Mouse (Mus musculus): Measurements from ENCODE around the gene Krtcap2. TPM values are rescaled to one million over a fixed set of nuclear protein-coding genes. Genes with fewer than 3 reads are reported as not detected.

The Krtcap2 gene
- polyA plus RNA-seq, 2 experiments: 26.3 to 138 TPM

GRCm38 (mm10) chr3:89203142-89203514 is 42.6 kb upstream of the Krtcap2 start:
- peak overlapping the region; percentile 38 for H3K27ac ChIP-seq
- WGBS (ENCODE audit: insufficient replicate concordance): 26% methylated on average over 5 of the region's 5 CpGs
- DNase-seq (ENCODE audit: low read depth in 3 of 3, low spot score in 3 of 3): no peak
- peaks cover 0 to 5% of the 10 kb centered on the region in 2 experiments; a peak in 3 of 4 replicates for H3K4me1 ChIP-seq (replicated peaks; ENCODE audit: control insufficient read depth in 2 of 2, insufficient read depth in 2 of 2, low read length in 1 of 2)
- no peaks in the 10 kb centered on the region for H3K27me3 ChIP-seq (ENCODE audit: control insufficient read depth, insufficient read depth, low read length)
- ATAC-seq (ENCODE audit: insufficient read depth): peak; percentile 26; the same call in 1 of the 2 replicates
- peak overlapping the region; percentile 80 for H3K4me2 ChIP-seq (ENCODE audit: low read depth)
- H3K9me3 ChIP-seq (ENCODE audit: control insufficient read depth, low read length): no peaks in the 10 kb centered on the region
- H3K9ac ChIP-seq (replicated peaks): peak overlapping the region; percentile 64
- H3K36me3 ChIP-seq (replicated peaks; ENCODE audit: control insufficient read depth, insufficient read depth, low read depth): peaks cover 7% of the 10 kb centered on the region; the same call in 1 of the 2 replicates
- peak overlapping the region; percentile 64 to 95 for H3K4me3 ChIP-seq (ENCODE audit: insufficient read depth in 1 of 2, low read depth in 2 of 2, low read length in 2 of 2)
- TF ChIP-seq EP300 (IDR thresholded peaks at IDR 0.05; ENCODE audit: low read depth) (no peak), CTCF (IDR thresholded peaks at IDR 0.05; ENCODE audit: low read depth) (no peak)

GRCm38 (mm10) chr3:89206079-89206478 is 39.7 kb upstream of the Krtcap2 start:
- peaks cover 18% of the 10 kb centered on the region for H3K36me3 ChIP-seq (replicated peaks; ENCODE audit: control insufficient read depth, insufficient read depth, low read depth)
- ATAC-seq (ENCODE audit: insufficient read depth) (no peak), DNase-seq (ENCODE audit: low read depth in 3 of 3, low spot score in 3 of 3) (no peak)
- 84% methylated on average over 7 of the region's 7 CpGs for WGBS (ENCODE audit: insufficient replicate concordance)
- peaks cover 0 to 5% of the 10 kb centered on the region in 2 experiments; a peak in 3 of 4 replicates for H3K4me1 ChIP-seq (replicated peaks; ENCODE audit: control insufficient read depth in 2 of 2, insufficient read depth in 2 of 2, low read length in 1 of 2)
- H3K27me3 ChIP-seq (ENCODE audit: control insufficient read depth, insufficient read depth, low read length): no peaks in the 10 kb centered on the region
- no peak overlapping the region for H3K4me2 ChIP-seq (ENCODE audit: low read depth)
- no peak overlapping the region for H3K27ac ChIP-seq
- TF ChIP-seq CTCF (IDR thresholded peaks at IDR 0.05; ENCODE audit: low read depth) (no peak), EP300 (IDR thresholded peaks at IDR 0.05; ENCODE audit: low read depth) (no peak)
- H3K4me3 ChIP-seq (ENCODE audit: insufficient read depth in 1 of 2, low read depth in 2 of 2, low read length in 2 of 2): no peak overlapping the region
- H3K9me3 ChIP-seq (ENCODE audit: control insufficient read depth, low read length): no peaks in the 10 kb centered on the region
- H3K9ac ChIP-seq (replicated peaks): no peak overlapping the region

GRCm38 (mm10) chr3:89206695-89207094 is 39.1 kb upstream of the Krtcap2 start:
- 76% methylated on average over 2 of the region's 2 CpGs for WGBS (ENCODE audit: insufficient replicate concordance)
- no peak overlapping the region for H3K4me2 ChIP-seq (ENCODE audit: low read depth)
- H3K4me3 ChIP-seq (ENCODE audit: insufficient read depth in 1 of 2, low read depth in 2 of 2, low read length in 2 of 2): no peak overlapping the region
- H3K4me1 ChIP-seq (replicated peaks; ENCODE audit: control insufficient read depth in 2 of 2, insufficient read depth in 2 of 2, low read length in 1 of 2): peaks cover 0 to 5% of the 10 kb centered on the region in 2 experiments; a peak in 3 of 4 replicates
- peaks cover 18% of the 10 kb centered on the region for H3K36me3 ChIP-seq (replicated peaks; ENCODE audit: control insufficient read depth, insufficient read depth, low read depth)
- H3K27me3 ChIP-seq (ENCODE audit: control insufficient read depth, insufficient read depth, low read length): no peaks in the 10 kb centered on the region
- DNase-seq (ENCODE audit: low read depth in 3 of 3, low spot score in 3 of 3) (no peak), ATAC-seq (ENCODE audit: insufficient read depth) (no peak)
- H3K9me3 ChIP-seq (ENCODE audit: control insufficient read depth, low read length): no peaks in the 10 kb centered on the region
- no peak overlapping the region for H3K9ac ChIP-seq (replicated peaks)
- H3K27ac ChIP-seq: no peak overlapping the region
- TF ChIP-seq EP300 (IDR thresholded peaks at IDR 0.05; ENCODE audit: low read depth): no peak
- no peak for TF ChIP-seq CTCF (IDR thresholded peaks at IDR 0.05; ENCODE audit: low read depth)

- DNase-seq (ENCODE audit: low read depth in 3 of 3, low spot score in 3 of 3) (no peak), ATAC-seq (ENCODE audit: insufficient read depth) (no peak)
- H3K4me1 ChIP-seq (replicated peaks; ENCODE audit: control insufficient read depth in 2 of 2, insufficient read depth in 2 of 2, low read length in 1 of 2): peaks cover 8% of the 10 kb centered on the region in 2 experiments
- TF ChIP-seq CTCF (IDR thresholded peaks at IDR 0.05; ENCODE audit: low read depth) (no peak), EP300 (IDR thresholded peaks at IDR 0.05; ENCODE audit: low read depth) (no peak)
- H3K4me2 ChIP-seq (ENCODE audit: low read depth): no peak overlapping the region
- no peaks in the 10 kb centered on the region for H3K27me3 ChIP-seq (ENCODE audit: control insufficient read depth, insufficient read depth, low read length)
- no peaks in the 10 kb centered on the region for H3K9me3 ChIP-seq (ENCODE audit: control insufficient read depth, low read length)
- no peak overlapping the region for H3K4me3 ChIP-seq (ENCODE audit: insufficient read depth in 1 of 2, low read depth in 2 of 2, low read length in 2 of 2)
- peaks cover 18% of the 10 kb centered on the region for H3K36me3 ChIP-seq (replicated peaks; ENCODE audit: control insufficient read depth, insufficient read depth, low read depth)
- no peak overlapping the region for H3K27ac ChIP-seq
- 82% methylated on average over 13 of the region's 13 CpGs for WGBS (ENCODE audit: insufficient replicate concordance)
- no peak overlapping the region for H3K9ac ChIP-seq (replicated peaks)
Observed at GRCm38 (mm10) chr3:89208075-89208657, 37.6 kb upstream of the Krtcap2 start.

- Histone ChIP-seq H3K27me3 (ENCODE audit: control insufficient read depth, insufficient read depth, low read length) (no peaks in the 10 kb centered on the region), H3K4me3 (ENCODE audit: insufficient read depth in 1 of 2, low read depth in 2 of 2, low read length in 2 of 2) (no peak overlapping the region), H3K36me3 (replicated peaks; ENCODE audit: control insufficient read depth, insufficient read depth, low read depth) (peaks cover 18% of the 10 kb centered on the region), H3K9ac (replicated peaks) (no peak overlapping the region), H3K9me3 (ENCODE audit: control insufficient read depth, low read length) (no peaks in the 10 kb centered on the region), H3K4me1 (replicated peaks; ENCODE audit: control insufficient read depth in 2 of 2, insufficient read depth in 2 of 2, low read length in 1 of 2) (peaks cover 5 to 9% of the 10 kb centered on the region in 2 experiments), H3K27ac (no peak overlapping the region), H3K4me2 (ENCODE audit: low read depth) (no peak overlapping the region)
- ATAC-seq (ENCODE audit: insufficient read depth) (no peak), DNase-seq (ENCODE audit: low read depth in 3 of 3, low spot score in 3 of 3) (no peak)
- TF ChIP-seq EP300 (IDR thresholded peaks at IDR 0.05; ENCODE audit: low read depth) (no peak), CTCF (IDR thresholded peaks at IDR 0.05; ENCODE audit: low read depth) (no peak)
- WGBS (ENCODE audit: insufficient replicate concordance): 76% methylated on average over 6 of the region's 6 CpGs
Observed at GRCm38 (mm10) chr3:89208736-89209135, 37.0 kb upstream of the Krtcap2 start.

Measured in liver, embryonic 14.5 days (tissue).